Mouse (Mus musculus): ENCODE data around the gene Alkbh3. TPM values are rescaled to one million over a fixed set of nuclear protein-coding genes. Genes with fewer than 3 reads are reported as not detected.

The Alkbh3 gene
- polyA plus RNA-seq, 1 experiment from 2014 or later, result 47.8 TPM

Other genes with a start within 250 kb of the Alkbh3 start
- 72.3 and 78.2 TPM in 2 replicates for gene Ext2, start 188.2 kb downstream of the Alkbh3 start, polyA plus RNA-seq (2016; fragmentation: Nextera tagmentation; extraction: Ambion mirVana)
- 7.2 and 9.3 TPM in 2 replicates for gene Accs, start 160.9 kb downstream of the Alkbh3 start, polyA plus RNA-seq (2016; fragmentation: Nextera tagmentation; extraction: Ambion mirVana)
- gene Accsl, start 141.7 kb downstream of the Alkbh3 start, polyA plus RNA-seq (2016; fragmentation: Nextera tagmentation; extraction: Ambion mirVana), result not detected in 2 replicates
- gene Gm13889, start 53.6 kb downstream of the Alkbh3 start, polyA plus RNA-seq (2016; fragmentation: Nextera tagmentation; extraction: Ambion mirVana), result 1.4 and 1.6 TPM in 2 replicates
- not detected in 2 replicates for gene Gm27027, start 14.5 kb downstream of the Alkbh3 start, polyA plus RNA-seq (2016; fragmentation: Nextera tagmentation; extraction: Ambion mirVana)
- 134 and 143 TPM in 2 replicates for gene Hsd17b12, start 147.2 kb upstream of the Alkbh3 start, polyA plus RNA-seq (2016; fragmentation: Nextera tagmentation; extraction: Ambion mirVana)